Mouse (Mus musculus) spleen, adult 2 months (tissue): ENCODE results near the gene Lin54.

Source experiments
- CTCF ChIP-seq: fragments of 200-500 bp; IDR thresholded peaks from 2 replicates; pipeline ENCODE4 v1.5.1; 2011; ENCODE audit warnings: mild to moderate bottlenecking, inconsistent platforms; ENCODE audit not compliant: insufficient read depth, insufficient read length, insufficient replicate concordance; ENCODE audit errors: extremely low read depth
- POLR2A ChIP-seq: fragments of 200-500 bp; IDR thresholded peaks from 2 replicates; pipeline ENCODE4 v1.6.1; 2011; ENCODE audit warnings: low read depth, low read length, inconsistent platforms

- TF ChIP-seq CTCF, result no peak
- no peak for TF ChIP-seq POLR2A
Observed at GRCm38 (mm10) chr5:100451871-100452270, 48.6 kb downstream of the Lin54 start.
